Mouse (Mus musculus) lung, embryonic 16.5 days (tissue): ENCODE data around the gene Gucy2d. TPM values are rescaled to one million over a fixed set of nuclear protein-coding genes. Genes with fewer than 3 reads are reported as not detected.

Source experiments
- ATAC-seq: fragments of 200-750 bp; cut with Nextera tagmentation; 2 replicates; pipeline ENCODE4 v1.8.0; 2017; ENCODE audit warnings: low read depth, mild to moderate bottlenecking, moderate library complexity
- H3K27ac ChIP-seq: fragments of 300-500 bp; sonication (generic); 2 replicates; pipeline ENCODE4 v1.5.1; 2014; ENCODE audit warnings: mild to moderate bottlenecking, control low read depth, low read length
- H3K27me3 ChIP-seq: fragments of 300-500 bp; sonication (generic); 2 replicates; pipeline ENCODE4 v1.6.1; 2014; ENCODE audit warnings: low read depth, low read length, mixed read lengths; ENCODE audit not compliant: control insufficient read depth, insufficient read depth
- H3K36me3 ChIP-seq: fragments of 300-500 bp; sonication (generic); 2 replicates; pipeline ENCODE4 v1.6.1; 2014; ENCODE audit warnings: low read length; ENCODE audit not compliant: control insufficient read depth, insufficient read depth
- H3K4me1 ChIP-seq: fragments of 300-500 bp; sonication (generic); replicated peaks from 2 replicates; pipeline ENCODE4 v1.6.1; 2014; ENCODE audit warnings: low read length, mixed read lengths; ENCODE audit not compliant: control insufficient read depth, insufficient read depth
- H3K4me2 ChIP-seq: fragments of 300-500 bp; sonication (generic); 2 replicates; pipeline ENCODE4 v1.6.1; 2014; ENCODE audit warnings: low read depth, low read length, control low read depth
- H3K4me3 ChIP-seq: fragments of 300-500 bp; sonication (generic); 2 replicates; pipeline ENCODE4 v1.5.1; 2014; ENCODE audit warnings: mild to moderate bottlenecking, low read length, control low read depth
- H3K9ac ChIP-seq: fragments of 300-500 bp; sonication (generic); 2 replicates; pipeline ENCODE4 v1.6.1; 2014; ENCODE audit warnings: low read length, control low read depth
- H3K9me3 ChIP-seq: fragments of 300-500 bp; sonication (generic); 2 replicates; pipeline ENCODE4 v1.6.1; 2016; ENCODE audit warnings: low read length; ENCODE audit not compliant: control insufficient read depth
- WGBS: fragments of 180-500 bp; shearing (Covaris S2); extraction: QIAGEN DNeasy Blood & Tissue Kit; methylation state at CpG from one replicate; pipeline ENCODE4 v1.1.7; 2014; 5-methylcytosine and 5-hydroxymethylcytosine counted together
- polyA plus RNA-seq: library from polyadenylated mRNA; unstranded; fragments of >200 nt; fragmentation: Nextera tagmentation; extraction: Ambion mirVana; gene quantifications from 2 replicates; pipeline ENCODE4 v1.2.1, GENCODE M21; 2015

Gene Gucy2d
- polyA plus RNA-seq: not detected in 2 replicates

GRCm38 (mm10) chr7:98439956-98440466, at the start of gene Gucy2d:
TSS of gene Gucy2d (plus strand) at chr7:98440416.
- ATAC-seq: no peak
- H3K27ac ChIP-seq: no peak within 1 kb of the TSS
- no peak within 1 kb of the TSS for H3K4me3 ChIP-seq
- no peak within 1 kb of the TSS for H3K9ac ChIP-seq
- H3K4me1 ChIP-seq: no peaks in the 10 kb centered on the region
- H3K27me3 ChIP-seq: no peaks in the 10 kb centered on the region
- 27% methylated on average over 10 of the region's 10 CpGs for WGBS
- H3K36me3 ChIP-seq: no peaks in the 10 kb centered on the region
- H3K9me3 ChIP-seq: no peaks in the 10 kb centered on the region
- H3K4me2 ChIP-seq: no peak within 1 kb of the TSS

GRCm38 (mm10) chr7:98390486-98390885, 49.7 kb upstream of the Gucy2d start:
- Histone ChIP-seq H3K27ac (no peak overlapping the region), H3K27me3 (no peaks in the 10 kb centered on the region), H3K36me3 (no peaks in the 10 kb centered on the region), H3K4me1 (peaks cover 8% of the 10 kb centered on the region), H3K4me3 (no peak overlapping the region), H3K4me2 (no peak overlapping the region), H3K9me3 (no peaks in the 10 kb centered on the region), H3K9ac (no peak overlapping the region)
- 69% methylated on average over 2 of the region's 2 CpGs for WGBS
- no peak for ATAC-seq

GRCm38 (mm10) chr7:98391351-98391936, 48.8 kb upstream of the Gucy2d start:
- 36% methylated on average over 7 of the region's 7 CpGs for WGBS
- Histone ChIP-seq H3K36me3 (no peaks in the 10 kb centered on the region), H3K4me3 (no peak overlapping the region), H3K27me3 (no peaks in the 10 kb centered on the region), H3K9me3 (no peaks in the 10 kb centered on the region), H3K9ac (no peak overlapping the region), H3K4me2 (no peak overlapping the region), H3K27ac (no peak overlapping the region), H3K4me1 (peaks cover 8% of the 10 kb centered on the region)
- ATAC-seq: peak; percentile 72

GRCm38 (mm10) chr7:98392466-98393201, 47.6 kb upstream of the Gucy2d start:
- no peak overlapping the region for H3K4me3 ChIP-seq
- no peak overlapping the region for H3K4me2 ChIP-seq
- H3K4me1 ChIP-seq: peaks cover 8% of the 10 kb centered on the region
- no peak overlapping the region for H3K27ac ChIP-seq
- no peak overlapping the region for H3K9ac ChIP-seq
- 81% methylated on average over 8 of the region's 8 CpGs for WGBS
- no peaks in the 10 kb centered on the region for H3K9me3 ChIP-seq
- no peak for ATAC-seq
- H3K27me3 ChIP-seq: no peaks in the 10 kb centered on the region
- no peaks in the 10 kb centered on the region for H3K36me3 ChIP-seq

- H3K27me3 ChIP-seq: no peaks in the 10 kb centered on the region
- no peaks in the 10 kb centered on the region for H3K4me1 ChIP-seq
- H3K9ac ChIP-seq: no peak overlapping the region
- H3K27ac ChIP-seq: no peak overlapping the region
- no peaks in the 10 kb centered on the region for H3K36me3 ChIP-seq
- H3K4me2 ChIP-seq: no peak overlapping the region
- no peak overlapping the region for H3K4me3 ChIP-seq
- H3K9me3 ChIP-seq: no peaks in the 10 kb centered on the region
- WGBS: 72% methylated on average over 15 of the region's 15 CpGs
- no peak for ATAC-seq
Measured at GRCm38 (mm10) chr7:98402582-98403574, 37.3 kb upstream of the Gucy2d start.

GRCm38 (mm10) chr7:98403996-98404395, 36.2 kb upstream of the Gucy2d start:
- H3K9me3 ChIP-seq: no peaks in the 10 kb centered on the region
- H3K4me1 ChIP-seq: no peaks in the 10 kb centered on the region
- H3K36me3 ChIP-seq: no peaks in the 10 kb centered on the region
- no peak overlapping the region for H3K27ac ChIP-seq
- H3K4me3 ChIP-seq: no peak overlapping the region
- no peak overlapping the region for H3K9ac ChIP-seq
- ATAC-seq: no peak
- no peak overlapping the region for H3K4me2 ChIP-seq
- 75% methylated on average over 4 of the region's 4 CpGs for WGBS
- no peaks in the 10 kb centered on the region for H3K27me3 ChIP-seq

- H3K9me3 ChIP-seq: no peaks in the 10 kb centered on the region
- no peak overlapping the region for H3K4me3 ChIP-seq
- H3K4me2 ChIP-seq: no peak overlapping the region
- no peaks in the 10 kb centered on the region for H3K36me3 ChIP-seq
- H3K9ac ChIP-seq: no peak overlapping the region
- H3K4me1 ChIP-seq: no peaks in the 10 kb centered on the region
- ATAC-seq: no peak
- 69% methylated on average over 5 of the region's 5 CpGs for WGBS
- H3K27me3 ChIP-seq: no peaks in the 10 kb centered on the region
- no peak overlapping the region for H3K27ac ChIP-seq
Measured at GRCm38 (mm10) chr7:98407615-98408014, 32.6 kb upstream of the Gucy2d start.

- H3K36me3 ChIP-seq: no peaks in the 10 kb centered on the region
- H3K4me1 ChIP-seq: peaks cover 8% of the 10 kb centered on the region; the same call in 1 of the 2 replicates
- H3K27ac ChIP-seq: no peak overlapping the region
- no peak overlapping the region for H3K4me2 ChIP-seq
- no peaks in the 10 kb centered on the region for H3K9me3 ChIP-seq
- no peak overlapping the region for H3K9ac ChIP-seq
- ATAC-seq: no peak
- H3K27me3 ChIP-seq: no peaks in the 10 kb centered on the region
- H3K4me3 ChIP-seq: no peak overlapping the region
- WGBS: 79% methylated on average over 4 of the region's 4 CpGs
Measured at GRCm38 (mm10) chr7:98413115-98413514, 27.1 kb upstream of the Gucy2d start.
